Mouse (Mus musculus): ENCODE measurements around the gene Olfr1099.

The Olfr1099 gene

DNA sequence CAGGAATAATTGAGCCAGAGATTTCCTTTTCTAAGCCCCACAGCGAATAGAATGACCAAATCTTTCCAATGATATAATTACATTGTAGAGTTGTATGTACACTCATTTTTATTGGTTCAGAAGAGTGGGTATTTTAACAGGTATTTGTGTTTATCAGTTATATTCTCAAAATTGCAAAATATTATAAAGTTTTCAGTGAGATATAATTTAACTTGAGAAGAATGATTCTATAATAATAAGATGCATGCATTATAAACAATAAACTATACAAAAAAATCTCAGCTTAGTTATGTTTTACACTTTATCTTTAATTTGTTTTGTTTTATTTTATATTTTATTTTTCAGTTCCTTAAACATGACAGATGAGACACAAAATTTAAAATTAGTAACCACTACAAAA, at the start of gene Olfr1099:
Gene Olfr1099, minus strand, starts transcription at position 101 of the 400 bp plus-strand sequence.
- no peak for DNase-seq

DNA sequence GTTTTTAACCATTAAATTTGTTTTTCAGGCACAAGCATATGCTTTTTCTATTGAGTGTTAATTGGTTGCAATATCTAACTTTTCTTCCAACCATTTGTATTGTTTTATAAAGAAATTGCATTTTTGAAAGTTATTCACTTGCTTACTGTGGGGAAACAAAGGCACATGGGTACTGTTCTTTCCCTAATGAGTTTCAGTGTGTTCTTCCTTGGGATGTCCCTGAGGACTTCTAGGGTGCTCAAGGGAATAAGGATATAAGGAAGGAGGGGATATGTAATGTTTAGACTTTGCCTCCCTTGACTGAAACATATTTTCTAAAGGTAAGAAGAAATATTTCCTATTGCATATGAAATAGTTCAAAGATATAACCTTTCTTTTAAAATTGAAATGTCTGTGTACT, 37.6 kb upstream of the Olfr1099 start, which contains the start of gene Olfr1102:
Gene Olfr1102, plus strand, starts transcription at position 301 of the 400 bp plus-strand sequence.
- no peak for DNase-seq

DNA sequence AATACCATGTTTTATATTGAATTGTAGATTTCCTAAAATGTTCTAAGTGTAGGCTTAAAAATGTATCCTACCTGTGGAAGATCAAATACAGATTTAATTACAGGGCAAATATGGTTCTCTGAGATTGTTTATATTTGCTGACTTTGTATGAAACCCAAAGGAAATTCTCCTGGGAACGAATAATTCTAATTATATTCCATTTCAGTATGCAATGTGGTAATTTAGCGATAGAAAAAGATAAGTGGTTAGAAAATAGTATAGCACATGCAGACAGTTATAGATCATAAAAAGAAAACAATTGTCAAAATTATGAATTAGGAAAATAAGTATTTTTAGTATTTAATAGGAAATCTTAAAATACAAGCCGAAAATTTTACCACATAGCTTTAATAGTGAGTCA, 30.6 kb upstream of the Olfr1099 start, which contains the start of gene Olfr1101:
Gene Olfr1101, minus strand, starts transcription at position 101 of the 400 bp plus-strand sequence.
- DNase-seq: no peak

DNA sequence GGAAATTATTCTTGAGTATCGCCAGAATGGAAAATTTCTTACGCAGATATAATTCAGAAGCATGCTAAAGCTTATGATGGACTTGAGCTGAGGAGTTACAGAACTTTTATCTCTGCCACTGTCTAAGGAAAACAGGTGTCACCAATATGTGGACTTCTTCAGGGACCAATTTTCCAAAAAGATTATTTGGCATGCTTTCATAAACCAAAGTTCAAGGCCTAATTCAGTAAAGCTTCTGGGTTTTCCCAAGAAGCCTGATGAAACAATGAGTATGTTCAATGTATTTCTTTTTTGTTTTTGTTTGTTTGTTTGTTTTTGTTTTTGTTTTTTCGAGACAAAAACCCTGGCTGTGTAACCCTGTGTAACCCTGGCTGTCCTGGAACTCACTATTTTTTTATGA, 19.4 kb upstream of the Olfr1099 start, which contains the start of gene Olfr1100:
Gene Olfr1100, minus strand, starts transcription at position 101 of the 400 bp plus-strand sequence.
- DNase-seq: no peak

DNA sequence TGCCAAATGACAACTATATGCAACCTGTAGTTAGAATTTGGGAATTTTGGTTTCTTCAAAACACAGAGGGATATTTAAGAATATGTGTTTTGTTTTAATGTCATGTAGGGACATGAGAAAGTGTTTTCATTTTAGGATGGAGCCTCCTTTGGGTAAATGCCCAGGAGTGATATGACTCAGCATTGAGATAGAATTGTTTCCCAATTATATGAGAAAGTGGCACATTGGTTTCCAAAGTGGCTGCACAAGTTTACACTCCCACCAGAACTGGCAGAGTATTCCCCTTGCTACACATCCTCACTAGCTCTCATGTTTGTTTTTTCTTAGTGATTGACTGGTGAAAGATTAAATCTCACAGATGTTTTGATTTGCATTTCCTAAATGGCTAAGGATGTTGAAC, 33.9 kb downstream of the Olfr1099 start:
- no peak for DNase-seq

DNA sequence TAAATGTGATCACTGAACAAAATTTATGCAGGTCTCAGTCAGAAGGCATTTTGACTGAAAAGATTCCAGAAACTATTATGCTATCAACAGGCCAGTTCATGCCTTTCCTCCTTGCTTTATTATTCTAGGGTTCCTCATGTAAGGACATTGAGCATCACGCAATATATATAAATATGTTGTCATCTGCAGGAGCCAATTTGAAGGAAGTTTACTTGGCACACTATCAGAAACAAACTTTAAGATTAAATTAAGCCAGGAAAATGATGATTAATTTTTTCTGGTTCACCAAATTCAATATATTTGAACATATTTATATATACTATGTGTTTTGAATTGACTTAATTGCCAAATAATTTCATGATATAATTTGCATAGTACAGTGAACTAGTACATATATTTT, 36.0 kb downstream of the Olfr1099 start, which contains the start of gene Olfr1098:
Gene Olfr1098, minus strand, starts transcription at position 101 of the 400 bp plus-strand sequence.
- no peak for DNase-seq

DNA sequence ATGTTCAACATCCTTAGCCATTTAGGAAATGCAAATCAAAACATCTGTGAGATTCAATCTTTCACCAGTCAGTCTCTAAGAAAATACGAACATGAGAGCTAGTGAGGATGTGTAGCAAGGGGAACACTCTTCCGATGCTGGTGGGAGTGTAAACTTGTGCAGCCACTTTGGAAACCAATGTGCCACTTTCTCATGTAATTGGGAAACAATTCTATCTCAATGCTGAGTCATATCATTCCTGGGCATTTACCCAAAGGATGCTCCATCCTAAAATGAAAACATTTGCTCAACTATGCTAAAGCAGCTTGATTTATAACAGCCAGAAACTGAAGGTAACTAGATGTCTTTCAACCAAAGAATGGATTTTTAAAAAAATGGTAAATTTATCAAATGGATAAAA, 54.8 kb downstream of the Olfr1099 start:
- DNase-seq: no peak

Data from thymus, postnatal 14 days (tissue).